Mouse (Mus musculus) lung, embryonic 16.5 days (tissue): Measurements from ENCODE around the gene Ttc25. TPM values are rescaled to one million over a fixed set of nuclear protein-coding genes. Genes with fewer than 3 reads are reported as not detected.

Source experiments
- ATAC-seq: fragments of 200-750 bp; cut with Nextera tagmentation; 2 replicates; pipeline ENCODE4 v1.8.0; 2017; ENCODE audit warnings: low read depth, mild to moderate bottlenecking, moderate library complexity
- H3K27ac ChIP-seq: fragments of 300-500 bp; sonication (generic); 2 replicates; pipeline ENCODE4 v1.5.1; 2014; ENCODE audit warnings: mild to moderate bottlenecking, control low read depth, low read length
- H3K27me3 ChIP-seq: fragments of 300-500 bp; sonication (generic); 2 replicates; pipeline ENCODE4 v1.6.1; 2014; ENCODE audit warnings: low read depth, low read length, mixed read lengths; ENCODE audit not compliant: control insufficient read depth, insufficient read depth
- H3K36me3 ChIP-seq: fragments of 300-500 bp; sonication (generic); 2 replicates; pipeline ENCODE4 v1.6.1; 2014; ENCODE audit warnings: low read length; ENCODE audit not compliant: control insufficient read depth, insufficient read depth
- H3K4me1 ChIP-seq: fragments of 300-500 bp; sonication (generic); replicated peaks from 2 replicates; pipeline ENCODE4 v1.6.1; 2014; ENCODE audit warnings: low read length, mixed read lengths; ENCODE audit not compliant: control insufficient read depth, insufficient read depth
- H3K4me2 ChIP-seq: fragments of 300-500 bp; sonication (generic); 2 replicates; pipeline ENCODE4 v1.6.1; 2014; ENCODE audit warnings: low read depth, low read length, control low read depth
- H3K4me3 ChIP-seq: fragments of 300-500 bp; sonication (generic); 2 replicates; pipeline ENCODE4 v1.5.1; 2014; ENCODE audit warnings: mild to moderate bottlenecking, low read length, control low read depth
- H3K9ac ChIP-seq: fragments of 300-500 bp; sonication (generic); 2 replicates; pipeline ENCODE4 v1.6.1; 2014; ENCODE audit warnings: low read length, control low read depth
- H3K9me3 ChIP-seq: fragments of 300-500 bp; sonication (generic); 2 replicates; pipeline ENCODE4 v1.6.1; 2016; ENCODE audit warnings: low read length; ENCODE audit not compliant: control insufficient read depth
- WGBS: fragments of 180-500 bp; shearing (Covaris S2); extraction: QIAGEN DNeasy Blood & Tissue Kit; methylation state at CpG from one replicate; pipeline ENCODE4 v1.1.7; 2014; 5-methylcytosine and 5-hydroxymethylcytosine counted together
- polyA plus RNA-seq: library from polyadenylated mRNA; unstranded; fragments of >200 nt; fragmentation: Nextera tagmentation; extraction: Ambion mirVana; gene quantifications from 2 replicates; pipeline ENCODE4 v1.2.1, GENCODE M21; 2015

Gene Ttc25
- polyA plus RNA-seq, 1 experiment from 2014 or later = 4.0 TPM

- no peak for ATAC-seq
- H3K9ac ChIP-seq = peak overlapping the region; percentile 81; the same call in 1 of the 2 replicates
- 78% methylated on average over 3 of the region's 3 CpGs for WGBS
Measured at GRCm38 (mm10) chr11:100574188-100574587, 28.8 kb downstream of the Ttc25 start.

GRCm38 (mm10) chr11:100574708-100575483, 29.5 kb downstream of the Ttc25 start, which contains the start of gene Cnp:
Gene Cnp, plus strand, starts transcription at chr11:100574904.
- 0 out of 2 replicates have a peak, but pooled peaks cover 2% of the 10 kb centered on the region for H3K9me3 ChIP-seq
- peak within 1 kb of the TSS; percentile 60 for H3K4me2 ChIP-seq
- peak within 1 kb of the TSS; percentile 81 for H3K9ac ChIP-seq
- peak; percentile 89 for ATAC-seq
- peak within 1 kb of the TSS; percentile 77 for H3K27ac ChIP-seq
- under 1% methylated on average over 47 of the region's 47 CpGs for WGBS
- peaks cover 3% of the 10 kb centered on the region for H3K27me3 ChIP-seq
- peak within 1 kb of the TSS; percentile 82 for H3K4me3 ChIP-seq
- H3K4me1 ChIP-seq = peaks cover 19% of the 10 kb centered on the region
- H3K36me3 ChIP-seq = peaks cover 6% of the 10 kb centered on the region; the same call in 1 of the 2 replicates

More at GRCm38 (mm10) chr11:100574188-100574587, 28.8 kb downstream of the Ttc25 start:
- H3K4me2 ChIP-seq = 0 out of 2 replicates have a peak overlapping the region, but pooled peaks have one; percentile 60
- peaks cover 19% of the 10 kb centered on the region for H3K4me1 ChIP-seq
- peaks cover 3% of the 10 kb centered on the region for H3K27me3 ChIP-seq
- H3K9me3 ChIP-seq = 0 out of 2 replicates have a peak, but pooled peaks cover 2% of the 10 kb centered on the region
- peak overlapping the region; percentile 77 for H3K27ac ChIP-seq
- peak overlapping the region; percentile 82 for H3K4me3 ChIP-seq
- H3K36me3 ChIP-seq = peaks cover 2% of the 10 kb centered on the region; the same call in 1 of the 2 replicates

GRCm38 (mm10) chr11:100575484-100575855, 30.1 kb downstream of the Ttc25 start:
- Histone ChIP-seq H3K4me2 (peak overlapping the region; percentile 60), H3K4me3 (peak overlapping the region; percentile 82), H3K4me1 (peaks cover 19% of the 10 kb centered on the region), H3K27ac (peak overlapping the region; percentile 77), H3K27me3 (peaks cover 3% of the 10 kb centered on the region), H3K36me3 (peaks cover 6% of the 10 kb centered on the region; the same call in 1 of the 2 replicates), H3K9ac (peak overlapping the region; percentile 81), H3K9me3 (0 out of 2 replicates have a peak, but pooled peaks cover 2% of the 10 kb centered on the region)
- no peak for ATAC-seq
- WGBS = 40% methylated on average over 2 of the region's 2 CpGs

- 0 out of 2 replicates have a peak, but pooled peaks cover 2% of the 10 kb centered on the region for H3K9me3 ChIP-seq
- no peak overlapping the region for H3K4me3 ChIP-seq
- H3K4me1 ChIP-seq = peaks cover 11% of the 10 kb centered on the region
- H3K9ac ChIP-seq = no peak overlapping the region
- H3K4me2 ChIP-seq = no peak overlapping the region
- no peaks in the 10 kb centered on the region; the same call in 1 of the 2 replicates for H3K27me3 ChIP-seq
- ATAC-seq = no peak
- whole genome bisulfite sequencing = 63% methylated on average over 21 of the region's 21 CpGs
- H3K36me3 ChIP-seq = peaks cover 10% of the 10 kb centered on the region
- H3K27ac ChIP-seq = no peak overlapping the region
Measured at GRCm38 (mm10) chr11:100576256-100576655, 30.8 kb downstream of the Ttc25 start.

- H3K9me3 ChIP-seq = 0 out of 2 replicates have a peak, but pooled peaks cover 2% of the 10 kb centered on the region
- ATAC-seq = no peak
- H3K4me1 ChIP-seq = peaks cover 9% of the 10 kb centered on the region
- no peak overlapping the region for H3K4me3 ChIP-seq
- H3K36me3 ChIP-seq = peaks cover 25% of the 10 kb centered on the region
- H3K27ac ChIP-seq = no peak overlapping the region
- H3K27me3 ChIP-seq = no peaks in the 10 kb centered on the region
- no peak overlapping the region for H3K4me2 ChIP-seq
- no peak overlapping the region for H3K9ac ChIP-seq
- 74% methylated on average over 8 of the region's 8 CpGs for WGBS
Measured at GRCm38 (mm10) chr11:100577852-100578599, 32.6 kb downstream of the Ttc25 start.

GRCm38 (mm10) chr11:100579116-100579799, 33.9 kb downstream of the Ttc25 start:
- Histone ChIP-seq H3K4me3 (no peak overlapping the region), H3K4me1 (peaks cover 9% of the 10 kb centered on the region), H3K27ac (no peak overlapping the region), H3K4me2 (no peak overlapping the region), H3K9me3 (0 out of 2 replicates have a peak, but pooled peaks cover 2% of the 10 kb centered on the region), H3K27me3 (no peaks in the 10 kb centered on the region), H3K36me3 (peaks cover 37% of the 10 kb centered on the region), H3K9ac (no peak overlapping the region)
- WGBS = 89% methylated on average over 9 of the region's 9 CpGs
- ATAC-seq = no peak

GRCm38 (mm10) chr11:100580275-100580674, 34.9 kb downstream of the Ttc25 start:
- Histone ChIP-seq H3K27ac (no peak overlapping the region), H3K4me1 (peaks cover 5% of the 10 kb centered on the region), H3K9ac (no peak overlapping the region), H3K27me3 (no peaks in the 10 kb centered on the region), H3K4me3 (no peak overlapping the region), H3K4me2 (no peak overlapping the region), H3K36me3 (peaks cover 47% of the 10 kb centered on the region), H3K9me3 (no peaks in the 10 kb centered on the region)
- ATAC-seq = no peak
- 88% methylated on average over 13 of the region's 13 CpGs for WGBS

GRCm38 (mm10) chr11:100581756-100582155, 36.3 kb downstream of the Ttc25 start:
- Histone ChIP-seq H3K27ac (no peak overlapping the region), H3K27me3 (no peaks in the 10 kb centered on the region), H3K36me3 (peaks cover 61% of the 10 kb centered on the region), H3K4me2 (no peak overlapping the region), H3K4me3 (no peak overlapping the region), H3K9ac (no peak overlapping the region), H3K4me1 (no peaks in the 10 kb centered on the region), H3K9me3 (no peaks in the 10 kb centered on the region)
- WGBS = 58% methylated on average over 4 of the region's 4 CpGs
- no peak for ATAC-seq
